Mouse (Mus musculus): ENCODE measurements around the gene Coro2a. TPM values are rescaled to one million over a fixed set of nuclear protein-coding genes. Genes with fewer than 3 reads are reported as not detected.

The Coro2a gene
- polyA plus RNA-seq, 1 experiment, result 23.2 TPM

DNA sequence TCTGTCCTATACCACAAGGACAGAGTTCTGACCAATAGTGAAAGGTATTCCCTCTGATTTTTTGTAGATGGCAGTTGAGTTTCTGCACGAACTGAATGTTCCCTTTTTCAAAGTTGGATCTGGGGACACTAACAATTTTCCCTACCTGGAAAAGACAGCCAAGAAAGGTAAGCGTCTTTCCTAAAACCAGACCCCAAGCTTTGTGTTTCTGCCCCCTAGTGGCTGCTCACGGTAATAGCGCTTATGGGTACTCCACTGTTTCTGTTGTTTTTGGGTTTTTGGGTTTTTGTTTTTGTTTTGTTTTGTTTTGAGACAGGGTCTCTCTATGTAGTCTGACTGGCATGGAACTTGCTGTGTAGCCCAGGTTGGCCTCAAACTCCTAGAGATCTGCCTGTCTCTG lies 103.0 kb downstream of the Coro2a start:
- TF ChIP-seq POLR2A (IDR thresholded peaks at IDR 0.05; ENCODE audit: extremely low read depth, insufficient read depth, low read length) (no peak), CTCF (IDR thresholded peaks at IDR 0.05; ENCODE audit: extremely low read depth, insufficient read depth, low read length) (peak; percentile 63)
- H3K27ac ChIP-seq (ENCODE audit: insufficient read depth, low read length), result no peak overlapping the region
- H3K4me1 ChIP-seq (ENCODE audit: control insufficient read depth, insufficient read depth, low read length), result no peaks in the 10 kb centered on the region
- no peak overlapping the region for H3K4me3 ChIP-seq (ENCODE audit: insufficient read depth, low read length)

DNA sequence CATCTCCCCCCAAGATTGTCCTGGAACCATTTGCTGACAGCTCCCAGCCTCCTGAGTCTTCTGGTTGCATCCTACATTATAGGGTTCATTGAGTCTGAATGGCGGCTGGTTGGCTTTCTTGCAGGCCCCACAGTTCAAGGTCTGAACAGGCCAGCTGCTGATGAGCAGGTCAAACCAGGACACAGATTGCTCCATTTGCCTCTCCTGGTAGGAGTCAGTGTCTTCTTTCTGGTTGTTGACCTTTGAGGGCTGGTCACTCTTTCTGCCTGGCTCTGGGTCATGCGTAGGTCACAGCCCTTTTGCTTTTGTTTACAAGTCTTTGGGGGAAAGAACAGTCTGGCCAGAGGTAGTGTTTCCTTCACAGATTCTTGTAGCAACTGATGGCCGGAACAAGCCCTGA lies 103.5 kb downstream of the Coro2a start:
- H3K27ac ChIP-seq (ENCODE audit: insufficient read depth, low read length), result no peak overlapping the region
- TF ChIP-seq POLR2A (IDR thresholded peaks at IDR 0.05; ENCODE audit: extremely low read depth, insufficient read depth, low read length) (no peak), CTCF (IDR thresholded peaks at IDR 0.05; ENCODE audit: extremely low read depth, insufficient read depth, low read length) (no peak)
- H3K4me3 ChIP-seq (ENCODE audit: insufficient read depth, low read length), result no peak overlapping the region
- H3K4me1 ChIP-seq (ENCODE audit: control insufficient read depth, insufficient read depth, low read length), result no peaks in the 10 kb centered on the region

DNA sequence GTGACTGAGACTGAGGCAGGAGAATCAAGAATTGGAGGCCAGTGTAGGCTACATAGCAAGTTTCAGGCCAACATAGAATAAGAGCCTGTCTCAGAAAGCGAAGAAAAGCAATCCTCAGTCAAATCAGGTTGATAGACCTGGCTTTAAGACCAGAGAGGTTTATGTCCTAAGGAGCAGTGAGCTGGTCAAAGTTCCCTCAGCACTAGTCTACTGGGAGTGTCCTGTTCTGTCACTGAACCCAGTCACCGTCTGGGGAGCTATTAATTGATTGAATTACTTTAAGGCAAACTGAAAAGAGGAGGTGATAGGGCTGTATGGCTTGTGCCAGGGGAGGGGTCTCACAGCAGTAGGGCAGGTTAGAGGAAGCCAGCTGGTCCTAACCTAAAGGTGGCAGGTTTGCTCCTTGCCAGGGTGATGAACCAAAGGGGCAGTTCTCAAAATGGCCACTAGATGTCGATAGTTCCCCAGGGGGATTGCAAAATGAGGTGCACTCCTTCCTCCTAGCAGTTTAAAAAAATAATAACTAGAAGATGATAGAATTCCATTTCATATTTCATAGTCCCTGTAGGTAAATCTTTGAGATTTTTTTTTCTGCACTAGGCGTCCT lies 104.6 kb downstream of the Coro2a start:
- TF ChIP-seq CTCF (IDR thresholded peaks at IDR 0.05; ENCODE audit: extremely low read depth, insufficient read depth, low read length) (peak; percentile 92), POLR2A (IDR thresholded peaks at IDR 0.05; ENCODE audit: extremely low read depth, insufficient read depth, low read length) (no peak)
- H3K27ac ChIP-seq (ENCODE audit: insufficient read depth, low read length), result no peak overlapping the region
- H3K4me3 ChIP-seq (ENCODE audit: insufficient read depth, low read length), result no peak overlapping the region
- H3K4me1 ChIP-seq (ENCODE audit: control insufficient read depth, insufficient read depth, low read length), result no peaks in the 10 kb centered on the region

DNA sequence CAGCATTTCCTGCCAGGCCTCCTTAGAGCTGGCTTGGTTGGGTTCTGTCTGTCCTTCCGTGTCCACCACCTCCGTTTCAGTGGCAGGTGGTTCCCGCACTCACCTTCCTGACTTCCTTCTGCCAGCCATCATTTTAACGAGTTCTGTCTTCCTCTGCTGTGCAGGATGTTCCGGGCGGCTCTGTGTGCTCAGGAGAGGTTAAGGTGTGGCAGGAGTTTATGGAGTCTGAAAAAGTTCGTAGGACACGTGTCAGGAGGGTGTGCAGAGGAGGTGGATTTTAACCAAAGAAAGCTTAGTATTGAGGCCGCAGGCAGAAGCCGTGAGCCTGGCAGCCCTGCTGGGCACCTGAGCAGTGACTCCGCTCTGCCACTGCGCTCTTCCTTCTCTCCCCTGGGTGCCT lies 106.5 kb downstream of the Coro2a start:
- Histone ChIP-seq H3K4me3 (ENCODE audit: insufficient read depth, low read length) (no peak overlapping the region), H3K4me1 (ENCODE audit: control insufficient read depth, insufficient read depth, low read length) (no peaks in the 10 kb centered on the region), H3K27ac (ENCODE audit: insufficient read depth, low read length) (no peak overlapping the region)
- no peak for TF ChIP-seq POLR2A (IDR thresholded peaks at IDR 0.05; ENCODE audit: extremely low read depth, insufficient read depth, low read length)
- TF ChIP-seq CTCF (IDR thresholded peaks at IDR 0.05; ENCODE audit: extremely low read depth, insufficient read depth, low read length), result no peak

DNA sequence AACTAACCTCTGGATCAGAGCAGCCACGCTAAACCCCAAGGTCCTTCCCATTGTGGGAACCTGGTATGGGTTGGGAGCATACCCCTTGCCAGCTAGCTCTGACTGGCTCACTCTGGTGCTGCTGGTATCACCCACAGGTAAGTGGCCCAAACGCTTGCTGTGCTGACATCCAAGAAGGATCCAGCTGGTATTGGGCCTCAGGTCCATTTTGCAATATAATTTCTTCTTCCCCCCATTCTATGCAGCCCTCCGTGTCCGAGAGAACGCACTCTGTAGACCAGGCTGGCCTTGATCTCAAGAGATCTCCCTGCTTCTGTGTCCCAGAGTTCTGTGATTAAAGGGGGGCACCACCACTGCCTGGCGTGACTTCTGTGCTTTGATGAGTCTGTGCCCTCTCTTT lies 108.9 kb downstream of the Coro2a start:
- Histone ChIP-seq H3K27ac (ENCODE audit: insufficient read depth, low read length) (no peak overlapping the region), H3K4me1 (ENCODE audit: control insufficient read depth, insufficient read depth, low read length) (no peaks in the 10 kb centered on the region), H3K4me3 (ENCODE audit: insufficient read depth, low read length) (no peak overlapping the region)
- TF ChIP-seq POLR2A (IDR thresholded peaks at IDR 0.05; ENCODE audit: extremely low read depth, insufficient read depth, low read length), result no peak
- TF ChIP-seq CTCF (IDR thresholded peaks at IDR 0.05; ENCODE audit: extremely low read depth, insufficient read depth, low read length), result no peak

DNA sequence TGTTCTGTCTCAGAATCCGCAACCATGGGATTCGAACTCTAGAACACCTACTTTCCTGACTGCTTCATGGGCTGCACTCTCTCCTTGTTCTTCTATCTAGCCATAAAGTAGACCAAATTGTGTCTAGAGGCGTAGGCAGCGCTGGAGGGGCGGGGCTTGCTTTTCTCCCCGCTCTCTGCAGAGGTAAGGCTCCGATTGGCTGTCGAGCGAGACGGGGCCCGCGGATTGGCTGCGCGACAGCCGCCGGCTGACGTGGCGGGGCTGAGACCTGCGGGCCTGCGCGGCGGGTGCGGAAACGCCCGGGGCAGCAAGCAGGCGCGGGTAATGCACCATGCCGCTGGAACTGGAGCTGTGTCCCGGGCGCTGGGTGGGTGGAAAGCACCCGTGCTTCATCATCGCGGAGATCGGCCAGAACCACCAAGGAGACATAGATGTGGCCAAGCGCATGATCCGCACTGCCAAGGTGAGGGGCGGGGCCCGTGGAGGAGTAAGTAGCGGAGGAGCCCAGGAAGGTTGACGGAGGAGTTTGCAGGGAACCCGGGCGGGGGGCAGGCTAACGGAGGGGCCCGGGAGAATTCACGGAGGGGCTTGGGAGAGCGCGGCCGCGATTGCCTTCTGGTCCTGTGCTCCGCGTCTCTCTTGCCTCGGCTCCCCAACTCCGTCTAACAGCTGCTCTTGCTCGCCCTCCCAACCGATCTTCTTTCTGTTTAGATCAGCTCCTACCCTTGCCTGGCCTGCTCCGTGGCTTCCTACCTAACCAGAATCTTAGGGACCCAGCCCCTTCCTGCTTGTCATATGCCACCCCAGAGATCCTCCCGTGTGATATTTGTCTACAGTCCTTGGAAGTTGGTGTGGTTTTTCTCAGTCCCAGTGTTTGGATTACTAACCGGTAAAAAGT lies 112.7 kb downstream of the Coro2a start, which contains the start of gene Nans:
Gene Nans, plus strand, starts transcription at position 221 of the 898 bp plus-strand sequence.
- Histone ChIP-seq H3K4me1 (ENCODE audit: control insufficient read depth, insufficient read depth, low read length) (no peaks in the 10 kb centered on the region), H3K4me3 (ENCODE audit: insufficient read depth, low read length) (peak within 1 kb of the TSS; percentile 81), H3K27ac (ENCODE audit: insufficient read depth, low read length) (no peak within 1 kb of the TSS)
- TF ChIP-seq POLR2A (IDR thresholded peaks at IDR 0.05; ENCODE audit: extremely low read depth, insufficient read depth, low read length) (0 out of 2 replicates have a peak, but pooled peaks have one; percentile 17), CTCF (IDR thresholded peaks at IDR 0.05; ENCODE audit: extremely low read depth, insufficient read depth, low read length) (no peak)

DNA sequence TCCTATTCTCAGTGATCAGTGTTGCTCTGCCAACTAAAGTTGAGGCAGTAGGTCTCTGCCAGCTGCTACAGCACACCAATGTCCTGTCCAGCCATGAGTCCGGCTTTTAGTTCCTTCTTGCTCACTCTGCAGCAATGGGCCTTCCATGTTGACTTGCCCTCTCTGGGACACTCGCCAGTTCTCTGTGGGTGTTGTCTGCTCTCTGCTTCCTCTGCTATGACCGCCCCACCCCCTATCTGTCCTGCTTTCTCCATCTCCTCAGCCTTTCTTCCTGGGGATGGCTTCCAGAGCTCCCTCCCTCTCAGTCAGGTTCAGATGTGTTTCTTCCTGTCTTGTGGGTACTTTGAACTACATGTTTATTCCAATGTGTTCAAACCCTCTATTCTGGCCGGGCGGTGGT lies 114.7 kb downstream of the Coro2a start:
- Histone ChIP-seq H3K27ac (ENCODE audit: insufficient read depth, low read length) (no peak overlapping the region), H3K4me3 (ENCODE audit: insufficient read depth, low read length) (no peak overlapping the region), H3K4me1 (ENCODE audit: control insufficient read depth, insufficient read depth, low read length) (no peaks in the 10 kb centered on the region)
- TF ChIP-seq POLR2A (IDR thresholded peaks at IDR 0.05; ENCODE audit: extremely low read depth, insufficient read depth, low read length) (no peak), CTCF (IDR thresholded peaks at IDR 0.05; ENCODE audit: extremely low read depth, insufficient read depth, low read length) (no peak)

Other genes with a start within 250 kb of the Coro2a start
- gene Trmo, start 212.8 kb downstream of the Coro2a start, polyA plus RNA-seq (2012; rRNA removed), result 5.5 and 5.9 TPM in 2 replicates
- not detected in 2 replicates for gene Hemgn, start 188.7 kb downstream of the Coro2a start, polyA plus RNA-seq (2012; rRNA removed)
- 37.2 and 38.6 TPM in 2 replicates for gene Anp32b, start 151.3 kb downstream of the Coro2a start, polyA plus RNA-seq (2012; rRNA removed)
- 18.4 and 18.6 TPM in 2 replicates for gene Nans, start 113.0 kb downstream of the Coro2a start, polyA plus RNA-seq (2012; rRNA removed)
- gene Trim14, start 66.1 kb downstream of the Coro2a start, polyA plus RNA-seq (2012; rRNA removed), result 1.0 and 1.2 TPM in 2 replicates
- 5.6 and 6.4 TPM in 2 replicates for gene Tbc1d2, start 48.0 kb upstream of the Coro2a start, polyA plus RNA-seq (2012; rRNA removed)

Data from cortical plate, adult 2 months (tissue).